Mouse (Mus musculus) limb, embryonic 13.5 days (tissue): ENCODE results near the gene Mtfr1l. TPM values are rescaled to one million over a fixed set of nuclear protein-coding genes. Genes with fewer than 3 reads are reported as not detected.

Source experiments
- ATAC-seq: fragments of 200-750 bp; cut with Nextera tagmentation; 2 replicates; pipeline ENCODE4 v1.8.0; 2017; ENCODE audit warnings: low read depth, moderate number of reproducible peaks, moderate TSS enrichment; ENCODE audit not compliant: low FRiP score
- H3K27ac ChIP-seq: fragments of 300-500 bp; sonication (generic); 2 replicates; pipeline ENCODE4 v1.5.1; 2015; ENCODE audit warnings: inconsistent platforms, mild to moderate bottlenecking, moderate library complexity
- H3K27me3 ChIP-seq: fragments of 300-500 bp; sonication (generic); 2 replicates; pipeline ENCODE4 v1.6.1; 2015; ENCODE audit warnings: mild to moderate bottlenecking, inconsistent platforms
- H3K36me3 ChIP-seq: fragments of 300-500 bp; sonication (generic); 2 replicates; pipeline ENCODE4 v1.6.1; 2015; ENCODE audit warnings: inconsistent platforms, mild to moderate bottlenecking, moderate library complexity
- H3K4me1 ChIP-seq: fragments of 300-500 bp; sonication (generic); 2 replicates; pipeline ENCODE4 v1.6.1; 2015; ENCODE audit warnings: inconsistent platforms
- H3K4me2 ChIP-seq: fragments of 300-500 bp; sonication (generic); replicated peaks from 2 replicates; pipeline ENCODE4 v1.6.1; 2015; ENCODE audit warnings: inconsistent platforms, mild to moderate bottlenecking, moderate library complexity
- H3K4me3 ChIP-seq: fragments of 300-500 bp; sonication (generic); 2 replicates; pipeline ENCODE4 v1.5.1; 2015; ENCODE audit warnings: moderate library complexity, mild to moderate bottlenecking, inconsistent platforms
- H3K9ac ChIP-seq: fragments of 300-500 bp; sonication (generic); 2 replicates; pipeline ENCODE4 v1.6.1; 2015; ENCODE audit warnings: mild to moderate bottlenecking, inconsistent platforms
- H3K9me3 ChIP-seq: fragments of 300-500 bp; sonication (generic); 2 replicates; pipeline ENCODE4 v1.6.1; 2016; ENCODE audit warnings: inconsistent platforms
- WGBS: fragments of 180-500 bp; shearing (Covaris S2); methylation state at CpG from one replicate; pipeline ENCODE4 v1.1.7; 2015; 5-methylcytosine and 5-hydroxymethylcytosine counted together
- polyA plus RNA-seq: library from polyadenylated mRNA; unstranded; fragments of >200 nt; fragmentation: Nextera tagmentation; extraction: Ambion mirVana; gene quantifications from 2 replicates; pipeline ENCODE4 v1.2.1, GENCODE M21; 2015

Mtfr1l gene
- polyA plus RNA-seq, 1 experiment from 2014 or later = 131 TPM

DNA sequence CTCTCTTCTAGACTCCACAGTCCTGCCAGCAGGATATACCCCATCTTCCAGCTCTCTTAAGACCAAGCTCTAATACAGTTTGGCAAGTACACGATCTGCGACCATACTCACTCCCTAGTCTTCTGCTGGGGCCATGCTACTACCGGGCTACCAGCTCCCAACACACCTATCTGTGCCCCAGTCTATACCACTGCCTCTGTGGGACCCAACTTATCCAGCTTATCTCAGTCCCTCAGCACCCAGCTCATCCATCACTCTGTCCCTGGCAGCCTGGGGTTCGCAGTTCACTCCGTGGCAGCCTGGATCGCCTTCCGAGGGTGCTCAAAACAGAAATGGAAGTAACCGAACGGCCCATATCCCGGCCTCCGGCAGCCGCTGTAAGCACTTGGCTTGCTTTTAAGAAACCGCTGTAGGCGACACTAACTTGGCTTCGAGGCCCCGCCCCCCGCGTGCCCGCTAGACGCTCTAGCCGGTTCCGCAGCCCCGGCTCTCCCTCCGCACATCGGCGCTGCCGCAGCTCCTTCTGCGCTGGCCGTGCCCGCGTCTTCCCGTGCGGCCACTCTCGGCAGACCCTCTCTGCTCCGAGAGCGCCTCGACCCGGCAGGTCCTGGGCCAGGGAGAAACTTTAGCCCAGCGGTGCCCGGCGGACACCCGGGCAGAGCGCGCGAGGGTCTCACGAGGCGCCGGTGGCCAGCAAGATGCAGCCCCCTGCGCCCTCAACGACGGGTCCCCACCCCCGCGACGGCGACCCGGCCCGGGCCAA lies 882 bp downstream of the Mtfr1l start:
- under 1% methylated on average over 57 of the region's 57 CpGs for WGBS
- Histone ChIP-seq H3K4me3 (peak overlapping the region; percentile 96), H3K27me3 (no peaks in the 10 kb centered on the region), H3K9ac (peak overlapping the region; percentile 93), H3K27ac (peak overlapping the region; percentile 81), H3K4me2 (peak overlapping the region; percentile 98), H3K36me3 (peaks cover 40% of the 10 kb centered on the region), H3K4me1 (peaks cover 30% of the 10 kb centered on the region), H3K9me3 (no peaks in the 10 kb centered on the region)
- ATAC-seq = no peak

DNA sequence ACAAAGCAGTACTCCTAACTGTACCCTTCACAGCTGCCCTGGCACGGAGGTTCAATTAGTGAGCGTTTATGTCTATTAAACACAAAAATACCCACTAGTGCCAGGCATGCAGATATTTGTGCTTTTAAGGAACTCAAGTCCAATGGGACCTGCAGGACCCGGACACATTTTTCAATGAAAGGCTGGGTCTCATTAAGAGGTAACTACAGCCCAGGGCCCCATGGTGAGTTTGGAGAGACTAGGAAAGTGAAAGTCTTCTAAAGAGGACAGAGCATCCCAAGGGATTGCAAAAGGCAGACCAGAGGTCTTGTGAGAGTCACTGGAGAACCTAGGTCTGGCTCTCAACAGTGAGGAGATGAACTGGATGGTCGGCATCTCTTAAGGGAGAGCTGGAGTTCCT lies 1.8 kb downstream of the Mtfr1l start:
- 72% methylated on average over 4 of the region's 4 CpGs for WGBS

GRCm38 (mm10) chr4:134532928-134533327 lies 2.3 kb downstream of the Mtfr1l start:
- ATAC-seq = no peak
- Histone ChIP-seq H3K27ac (no peak overlapping the region), H3K36me3 (peaks cover 40% of the 10 kb centered on the region), H3K4me1 (peaks cover 30% of the 10 kb centered on the region), H3K9me3 (no peaks in the 10 kb centered on the region), H3K4me2 (no peak overlapping the region; the same call in 1 of the 2 replicates), H3K9ac (no peak overlapping the region), H3K27me3 (no peaks in the 10 kb centered on the region), H3K4me3 (no peak overlapping the region)
- 85% methylated on average over 4 of the region's 4 CpGs for WGBS

More for the DNA sequence above, 1.8 kb downstream of the Mtfr1l start:
- Histone ChIP-seq H3K27me3 (no peaks in the 10 kb centered on the region), H3K4me2 (peak overlapping the region; percentile 98), H3K9me3 (no peaks in the 10 kb centered on the region), H3K4me3 (peak overlapping the region; percentile 96), H3K4me1 (peaks cover 30% of the 10 kb centered on the region), H3K9ac (peak overlapping the region; percentile 93), H3K36me3 (peaks cover 40% of the 10 kb centered on the region), H3K27ac (no peak overlapping the region)
- no peak for ATAC-seq

GRCm38 (mm10) chr4:134526220-134526619 lies 9.0 kb downstream of the Mtfr1l start:
- H3K36me3 ChIP-seq = peaks cover 90% of the 10 kb centered on the region
- H3K9me3 ChIP-seq = no peaks in the 10 kb centered on the region
- no peak overlapping the region for H3K27ac ChIP-seq
- no peaks in the 10 kb centered on the region for H3K4me1 ChIP-seq
- H3K4me2 ChIP-seq = no peak overlapping the region
- no peak overlapping the region for H3K4me3 ChIP-seq
- 83% methylated on average over 5 of the region's 5 CpGs for WGBS
- no peaks in the 10 kb centered on the region for H3K27me3 ChIP-seq
- ATAC-seq = no peak
- H3K9ac ChIP-seq = no peak overlapping the region

- H3K9me3 ChIP-seq = no peaks in the 10 kb centered on the region
- 70% methylated on average over 5 of the region's 5 CpGs for WGBS
- H3K4me3 ChIP-seq = no peak overlapping the region
- no peaks in the 10 kb centered on the region for H3K27me3 ChIP-seq
- H3K4me2 ChIP-seq = no peak overlapping the region
- ATAC-seq = no peak
- H3K27ac ChIP-seq = no peak overlapping the region
- peaks cover 90% of the 10 kb centered on the region for H3K36me3 ChIP-seq
- no peaks in the 10 kb centered on the region for H3K4me1 ChIP-seq
- H3K9ac ChIP-seq = no peak overlapping the region
Observed at GRCm38 (mm10) chr4:134525806-134526205, 9.4 kb downstream of the Mtfr1l start.

DNA sequence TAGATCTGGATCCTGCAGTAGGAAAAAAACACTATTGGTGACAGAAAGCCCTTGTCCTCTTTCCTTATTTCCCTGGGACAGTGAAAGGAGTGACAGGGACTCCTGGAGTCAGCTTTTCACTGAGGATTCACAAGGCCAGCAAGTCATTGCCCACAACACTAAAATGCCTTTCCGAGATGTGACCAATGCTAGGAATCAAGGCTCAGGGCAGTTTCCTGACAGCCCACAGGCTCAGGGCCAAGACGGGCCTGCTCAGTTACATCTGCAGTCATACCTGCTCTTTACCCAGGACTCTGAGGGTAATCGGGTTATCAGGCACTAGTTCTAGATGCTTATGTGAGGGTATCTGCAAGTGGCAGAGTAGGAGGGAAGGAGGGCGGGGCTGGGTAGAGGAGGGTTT lies 11.7 kb downstream of the Mtfr1l start:
- H3K4me2 ChIP-seq = no peak overlapping the region
- no peaks in the 10 kb centered on the region for H3K4me1 ChIP-seq
- H3K9ac ChIP-seq = 0 out of 2 replicates have a peak overlapping the region, but pooled peaks have one; percentile 8
- no peaks in the 10 kb centered on the region for H3K9me3 ChIP-seq
- H3K4me3 ChIP-seq = no peak overlapping the region
- H3K27ac ChIP-seq = no peak overlapping the region
- peaks cover 71% of the 10 kb centered on the region for H3K36me3 ChIP-seq
- H3K27me3 ChIP-seq = no peaks in the 10 kb centered on the region
- no peak for ATAC-seq
- WGBS = 84% methylated on average over 4 of the region's 4 CpGs

GRCm38 (mm10) chr4:134519281-134519680 lies 15.9 kb downstream of the Mtfr1l start:
- Histone ChIP-seq H3K4me3 (no peak overlapping the region), H3K9ac (no peak overlapping the region), H3K4me2 (no peak overlapping the region), H3K9me3 (no peaks in the 10 kb centered on the region), H3K27me3 (no peaks in the 10 kb centered on the region), H3K27ac (no peak overlapping the region), H3K4me1 (no peaks in the 10 kb centered on the region), H3K36me3 (peaks cover 30% of the 10 kb centered on the region)
- ATAC-seq = no peak

DNA sequence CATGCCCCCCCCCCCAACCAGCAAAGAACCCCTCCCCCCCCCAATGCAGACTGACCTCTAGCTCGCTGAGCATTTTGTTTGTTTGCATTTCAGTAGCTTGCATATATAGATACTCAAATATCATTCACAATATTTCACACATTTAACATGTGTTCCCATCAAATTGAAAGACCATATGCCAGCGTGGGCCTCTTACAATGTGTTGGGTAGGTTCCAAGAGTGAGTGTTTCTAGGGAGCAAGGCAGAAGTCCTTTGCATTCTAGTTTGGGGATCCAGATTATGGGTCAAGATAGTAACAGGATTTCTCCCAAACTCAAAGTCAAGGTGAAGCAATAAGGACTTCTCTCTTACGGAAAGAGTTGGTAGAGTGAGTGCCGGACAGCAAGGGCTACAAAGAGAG lies 16.6 kb downstream of the Mtfr1l start:
- 93% methylated on average over 4 of the region's 4 CpGs for WGBS

GRCm38 (mm10) chr4:134517719-134518118 lies 17.5 kb downstream of the Mtfr1l start:
- H3K4me3 ChIP-seq = no peak overlapping the region
- H3K27ac ChIP-seq = no peak overlapping the region
- 91% methylated on average over 10 of the region's 10 CpGs for WGBS
- H3K9me3 ChIP-seq = no peaks in the 10 kb centered on the region
- H3K27me3 ChIP-seq = no peaks in the 10 kb centered on the region
- H3K36me3 ChIP-seq = peaks cover 15% of the 10 kb centered on the region
- peaks cover 2% of the 10 kb centered on the region for H3K4me1 ChIP-seq
- no peak overlapping the region for H3K4me2 ChIP-seq
- no peak for ATAC-seq
- no peak overlapping the region for H3K9ac ChIP-seq

More for the DNA sequence above, 16.6 kb downstream of the Mtfr1l start:
- H3K36me3 ChIP-seq = peaks cover 22% of the 10 kb centered on the region
- no peaks in the 10 kb centered on the region for H3K9me3 ChIP-seq
- no peak overlapping the region for H3K9ac ChIP-seq
- no peak overlapping the region for H3K4me3 ChIP-seq
- H3K27ac ChIP-seq = no peak overlapping the region
- no peak overlapping the region for H3K4me2 ChIP-seq
- no peaks in the 10 kb centered on the region for H3K27me3 ChIP-seq
- H3K4me1 ChIP-seq = no peaks in the 10 kb centered on the region
- no peak for ATAC-seq

GRCm38 (mm10) chr4:134516981-134517380 lies 18.2 kb downstream of the Mtfr1l start:
- H3K27ac ChIP-seq = no peak overlapping the region
- no peaks in the 10 kb centered on the region for H3K27me3 ChIP-seq
- no peak overlapping the region for H3K4me3 ChIP-seq
- ATAC-seq = no peak
- no peak overlapping the region for H3K4me2 ChIP-seq
- WGBS = 86% methylated on average over 8 of the region's 8 CpGs
- H3K9me3 ChIP-seq = no peaks in the 10 kb centered on the region
- H3K36me3 ChIP-seq = peaks cover 15% of the 10 kb centered on the region
- H3K9ac ChIP-seq = no peak overlapping the region
- peaks cover 5% of the 10 kb centered on the region for H3K4me1 ChIP-seq

GRCm38 (mm10) chr4:134515614-134516013 lies 19.6 kb downstream of the Mtfr1l start:
- Histone ChIP-seq H3K27me3 (no peaks in the 10 kb centered on the region), H3K4me2 (no peak overlapping the region), H3K4me3 (no peak overlapping the region), H3K36me3 (peaks cover 3% of the 10 kb centered on the region; the same call in 1 of the 2 replicates), H3K4me1 (peaks cover 14% of the 10 kb centered on the region), H3K27ac (no peak overlapping the region), H3K9ac (no peak overlapping the region; the same call in 1 of the 2 replicates), H3K9me3 (no peaks in the 10 kb centered on the region)
- 72% methylated on average over 7 of the region's 7 CpGs for WGBS
- ATAC-seq = no peak

DNA sequence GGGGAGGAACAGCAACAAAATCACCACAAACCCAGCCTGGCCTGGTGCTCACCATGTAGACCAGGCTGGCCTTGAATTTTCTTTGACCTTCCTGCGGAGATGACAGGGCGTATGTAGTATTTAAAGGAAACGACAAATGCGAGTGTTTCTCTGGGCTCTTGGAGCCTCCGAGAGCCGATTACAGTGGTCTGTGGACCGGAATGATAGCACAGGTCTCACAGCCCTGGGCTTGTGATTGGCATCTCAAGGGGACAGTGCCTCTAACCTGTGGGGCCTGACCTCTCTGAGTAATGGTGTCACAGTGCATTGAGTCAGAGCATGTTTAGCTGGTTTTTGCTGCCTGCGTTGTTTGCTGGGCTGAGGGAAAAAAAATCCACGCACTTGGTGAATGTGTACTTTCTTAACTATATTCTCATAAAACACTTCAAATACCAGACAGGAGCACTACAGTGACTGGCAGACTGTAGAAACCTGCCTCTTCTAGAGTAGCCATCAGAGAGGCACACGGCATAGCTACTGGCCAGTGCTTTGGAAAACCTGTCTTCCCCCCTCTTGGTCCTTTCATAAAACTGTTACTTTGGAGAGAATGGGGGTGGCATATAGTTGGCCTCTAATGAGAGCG lies 20.8 kb downstream of the Mtfr1l start:
- ATAC-seq = no peak
- no peaks in the 10 kb centered on the region for H3K36me3 ChIP-seq
- peaks cover 14% of the 10 kb centered on the region for H3K4me1 ChIP-seq
- H3K4me3 ChIP-seq = no peak overlapping the region
- no peak overlapping the region for H3K4me2 ChIP-seq
- H3K27me3 ChIP-seq = no peaks in the 10 kb centered on the region
- H3K9ac ChIP-seq = no peak overlapping the region
- no peak overlapping the region for H3K27ac ChIP-seq
- H3K9me3 ChIP-seq = no peaks in the 10 kb centered on the region
- 87% methylated on average over 11 of the region's 11 CpGs for WGBS
